Mouse (Mus musculus) neural tube, embryonic 12.5 days (tissue): ENCODE results near the gene Edem3. TPM values are rescaled to one million over a fixed set of nuclear protein-coding genes. Genes with fewer than 3 reads are reported as not detected.

Experiments used
- ATAC-seq: fragments of 200-750 bp; cut with Nextera tagmentation; 2 replicates; pipeline ENCODE4 v1.8.0; 2017; ENCODE audit warnings: low read depth, mild to moderate bottlenecking, moderate TSS enrichment, moderate library complexity; ENCODE audit not compliant: low FRiP score
- H3K27ac ChIP-seq: fragments of 300-500 bp; sonication (generic); 2 replicates; pipeline ENCODE4 v1.5.1; 2016
- H3K27me3 ChIP-seq: fragments of 300-500 bp; sonication (generic); replicated peaks from 2 replicates; pipeline ENCODE4 v1.6.1; 2016; ENCODE audit warnings: mild to moderate bottlenecking
- H3K36me3 ChIP-seq: fragments of 300-500 bp; sonication (generic); 2 replicates; pipeline ENCODE4 v1.6.1; 2016; ENCODE audit warnings: mild to moderate bottlenecking
- H3K4me1 ChIP-seq: fragments of 300-500 bp; sonication (generic); 2 replicates; pipeline ENCODE4 v1.6.1; 2016
- H3K4me2 ChIP-seq: fragments of 300-500 bp; sonication (generic); replicated peaks from 2 replicates; pipeline ENCODE4 v1.6.1; 2016; ENCODE audit warnings: mild to moderate bottlenecking
- H3K4me3 ChIP-seq: fragments of 300-500 bp; sonication (generic); 2 replicates; pipeline ENCODE4 v1.5.1; 2016
- H3K9ac ChIP-seq: fragments of 300-500 bp; sonication (generic); 2 replicates; pipeline ENCODE4 v1.6.1; 2016; ENCODE audit warnings: mild to moderate bottlenecking
- H3K9me3 ChIP-seq: fragments of 300-500 bp; sonication (generic); 2 replicates; pipeline ENCODE4 v1.6.1; 2016; ENCODE audit warnings: mild to moderate bottlenecking
- WGBS: fragments of 180-500 bp; shearing (Covaris S2); methylation state at CpG from one replicate; pipeline ENCODE4 v1.1.7; 2016; 5-methylcytosine and 5-hydroxymethylcytosine counted together
- polyA plus RNA-seq: library from polyadenylated mRNA; unstranded; fragments of >200 nt; fragmentation: Nextera tagmentation; extraction: Ambion mirVana; gene quantifications from 2 replicates; pipeline ENCODE4 v1.2.1, GENCODE M21; 2016

The Edem3 gene
- polyA plus RNA-seq, 1 experiment from 2014 or later: 26.2 TPM

GRCm38 (mm10) chr1:151754028-151754489, 1.1 kb upstream of the Edem3 start:
- peaks cover 15% of the 10 kb centered on the region for H3K4me1 ChIP-seq
- H3K36me3 ChIP-seq: no peaks in the 10 kb centered on the region
- 0 out of 2 replicates have a peak overlapping the region, but pooled peaks have one; percentile 1 for H3K9ac ChIP-seq
- H3K4me3 ChIP-seq: no peak overlapping the region
- H3K27ac ChIP-seq: no peak overlapping the region
- H3K9me3 ChIP-seq: no peaks in the 10 kb centered on the region
- no peak for ATAC-seq
- peak overlapping the region; percentile 95 for H3K4me2 ChIP-seq
- WGBS: 80% methylated on average over 10 of the region's 10 CpGs
- H3K27me3 ChIP-seq: no peaks in the 10 kb centered on the region

GRCm38 (mm10) chr1:151755660-151756424, 671 bp downstream of the Edem3 start:
- no peaks in the 10 kb centered on the region for H3K36me3 ChIP-seq
- 8% methylated on average over 36 of the region's 36 CpGs for WGBS
- peak overlapping the region; percentile 95 for H3K4me2 ChIP-seq
- peak overlapping the region; percentile 70 for H3K27ac ChIP-seq
- peak; percentile 61; the same call in 1 of the 2 replicates for ATAC-seq
- no peaks in the 10 kb centered on the region for H3K27me3 ChIP-seq
- H3K4me1 ChIP-seq: peaks cover 15% of the 10 kb centered on the region
- peak overlapping the region; percentile 82 for H3K4me3 ChIP-seq
- no peaks in the 10 kb centered on the region for H3K9me3 ChIP-seq
- peak overlapping the region; percentile 77 for H3K9ac ChIP-seq

DNA sequence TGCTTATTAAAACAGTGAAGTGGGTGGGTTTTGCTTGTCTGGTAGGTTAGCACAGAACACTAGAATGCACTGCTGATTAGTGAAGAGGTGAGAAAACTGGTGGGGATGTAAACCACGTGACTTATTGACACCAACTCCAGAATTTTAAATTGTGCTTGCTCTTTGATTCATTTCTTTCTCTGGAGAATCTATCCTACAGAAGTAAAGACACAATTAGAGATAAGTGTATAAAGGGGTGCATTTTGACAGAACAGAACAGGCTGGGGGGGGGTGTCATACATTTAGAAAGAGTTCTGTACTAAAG, 1.2 kb downstream of the Edem3 start:
- WGBS: 38% methylated on average over 1 of the region's 1 CpGs

DNA sequence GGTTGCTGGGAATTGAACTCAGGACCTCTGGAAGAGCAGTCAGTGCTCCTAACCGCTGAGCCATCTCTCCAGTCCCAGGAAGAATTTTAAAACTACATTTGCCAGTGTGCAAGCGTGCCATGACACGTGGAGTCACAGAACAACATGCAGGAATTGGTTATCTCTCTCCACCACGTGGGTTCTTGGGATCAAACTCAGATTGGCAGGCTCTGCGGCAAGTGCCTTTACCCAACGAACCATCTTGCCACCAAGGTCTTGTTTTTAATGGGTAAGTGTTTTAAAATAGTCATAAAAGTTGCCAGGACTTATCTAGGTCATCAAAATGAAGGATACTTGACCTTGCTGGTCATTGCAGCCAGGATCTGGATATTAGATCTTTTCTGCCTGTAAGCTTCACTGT, 3.1 kb downstream of the Edem3 start:
- no peak overlapping the region for H3K9ac ChIP-seq
- H3K27me3 ChIP-seq: no peaks in the 10 kb centered on the region
- H3K4me3 ChIP-seq: no peak overlapping the region
- peaks cover 8% of the 10 kb centered on the region; the same call in 1 of the 2 replicates for H3K36me3 ChIP-seq
- H3K9me3 ChIP-seq: no peaks in the 10 kb centered on the region
- H3K27ac ChIP-seq: no peak overlapping the region
- no peak for ATAC-seq
- 90% methylated on average over 6 of the region's 6 CpGs for WGBS
- peaks cover 15% of the 10 kb centered on the region for H3K4me1 ChIP-seq
- H3K4me2 ChIP-seq: no peak overlapping the region

More for the DNA sequence above, 1.2 kb downstream of the Edem3 start:
- no peak overlapping the region for H3K27ac ChIP-seq
- no peak for ATAC-seq
- H3K9me3 ChIP-seq: no peaks in the 10 kb centered on the region
- H3K4me3 ChIP-seq: peak overlapping the region; percentile 82
- peaks cover 15% of the 10 kb centered on the region for H3K4me1 ChIP-seq
- peaks cover 4% of the 10 kb centered on the region; the same call in 1 of the 2 replicates for H3K36me3 ChIP-seq
- H3K9ac ChIP-seq: peak overlapping the region; percentile 77; the same call in 1 of the 2 replicates
- H3K4me2 ChIP-seq: peak overlapping the region; percentile 95
- H3K27me3 ChIP-seq: no peaks in the 10 kb centered on the region

DNA sequence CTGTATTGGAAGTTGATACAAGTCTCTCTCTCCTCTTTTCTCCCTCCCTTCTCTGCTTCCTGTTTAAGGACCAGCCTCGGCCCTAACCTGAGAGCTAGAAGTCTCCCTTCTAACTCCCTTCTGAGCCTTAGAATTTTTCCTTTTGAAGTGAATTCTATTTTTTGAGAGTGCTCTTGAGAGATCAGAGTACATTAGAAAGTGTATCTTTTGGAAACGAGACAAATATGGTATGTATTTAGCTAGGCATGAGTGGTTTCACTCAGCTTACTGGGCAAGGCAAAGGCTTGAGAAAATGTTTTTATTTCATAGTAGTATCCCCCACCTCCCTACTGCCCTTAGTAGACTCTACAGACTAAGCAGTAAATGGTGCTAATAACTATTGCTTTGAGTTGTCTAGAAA, 3.8 kb downstream of the Edem3 start:
- Histone ChIP-seq H3K27ac (no peak overlapping the region), H3K9me3 (no peaks in the 10 kb centered on the region), H3K9ac (no peak overlapping the region), H3K4me2 (no peak overlapping the region), H3K27me3 (no peaks in the 10 kb centered on the region), H3K4me1 (peaks cover 15% of the 10 kb centered on the region), H3K4me3 (no peak overlapping the region), H3K36me3 (peaks cover 8% of the 10 kb centered on the region)
- 84% methylated on average over 2 of the region's 2 CpGs for WGBS
- no peak for ATAC-seq

- no peaks in the 10 kb centered on the region for H3K9me3 ChIP-seq
- ATAC-seq: no peak
- H3K27ac ChIP-seq: no peak overlapping the region
- H3K4me3 ChIP-seq: no peak overlapping the region
- H3K36me3 ChIP-seq: peaks cover 8% of the 10 kb centered on the region
- WGBS: 73% methylated on average over 3 of the region's 3 CpGs
- no peaks in the 10 kb centered on the region for H3K27me3 ChIP-seq
- H3K9ac ChIP-seq: no peak overlapping the region
- H3K4me2 ChIP-seq: no peak overlapping the region
- no peaks in the 10 kb centered on the region for H3K4me1 ChIP-seq
Observed at GRCm38 (mm10) chr1:151764236-151764635, 9.1 kb downstream of the Edem3 start.

DNA sequence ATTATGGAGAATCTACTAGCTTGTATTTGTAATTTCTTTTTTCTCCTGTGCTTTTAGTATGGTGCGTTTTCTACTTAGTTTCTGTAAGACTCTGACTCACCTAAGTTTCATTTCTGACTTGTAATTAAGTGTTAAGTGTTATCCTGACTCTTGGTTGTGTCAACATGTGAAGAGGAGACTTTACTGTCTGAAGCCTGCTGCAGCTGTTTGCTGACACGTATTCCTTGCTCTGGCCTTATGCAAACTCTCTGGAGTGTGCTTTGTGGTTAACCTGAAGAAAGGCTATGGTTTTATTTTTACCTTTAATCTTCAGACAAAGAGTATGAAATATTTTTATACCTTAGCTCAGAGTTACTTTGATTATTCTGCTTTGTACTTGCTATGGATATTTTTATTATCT, 11.0 kb downstream of the Edem3 start:
- ATAC-seq: no peak
- Histone ChIP-seq H3K27ac (no peak overlapping the region), H3K36me3 (peaks cover 12% of the 10 kb centered on the region), H3K4me1 (no peaks in the 10 kb centered on the region), H3K9ac (no peak overlapping the region), H3K27me3 (no peaks in the 10 kb centered on the region), H3K4me2 (no peak overlapping the region), H3K9me3 (no peaks in the 10 kb centered on the region), H3K4me3 (no peak overlapping the region)
- 86% methylated on average over 2 of the region's 2 CpGs for WGBS

GRCm38 (mm10) chr1:151766976-151767654, 11.9 kb downstream of the Edem3 start:
- no peak overlapping the region for H3K4me3 ChIP-seq
- no peak overlapping the region for H3K4me2 ChIP-seq
- no peak for ATAC-seq
- no peak overlapping the region for H3K9ac ChIP-seq
- no peak overlapping the region for H3K27ac ChIP-seq
- H3K9me3 ChIP-seq: no peaks in the 10 kb centered on the region
- no peaks in the 10 kb centered on the region for H3K4me1 ChIP-seq
- H3K36me3 ChIP-seq: peaks cover 11% of the 10 kb centered on the region
- 92% methylated on average over 3 of the region's 3 CpGs for WGBS
- no peaks in the 10 kb centered on the region for H3K27me3 ChIP-seq

GRCm38 (mm10) chr1:151769200-151769913, 14.2 kb downstream of the Edem3 start:
- H3K9me3 ChIP-seq: no peaks in the 10 kb centered on the region
- no peak for ATAC-seq
- WGBS: 72% methylated on average over 3 of the region's 3 CpGs
- no peak overlapping the region for H3K4me2 ChIP-seq
- H3K27ac ChIP-seq: no peak overlapping the region
- H3K4me1 ChIP-seq: no peaks in the 10 kb centered on the region
- no peak overlapping the region for H3K9ac ChIP-seq
- H3K4me3 ChIP-seq: no peak overlapping the region
- peaks cover 14% of the 10 kb centered on the region for H3K36me3 ChIP-seq
- H3K27me3 ChIP-seq: no peaks in the 10 kb centered on the region

GRCm38 (mm10) chr1:151777616-151778015, 22.4 kb downstream of the Edem3 start:
- Histone ChIP-seq H3K9ac (no peak overlapping the region), H3K27ac (no peak overlapping the region), H3K4me1 (no peaks in the 10 kb centered on the region), H3K9me3 (no peaks in the 10 kb centered on the region), H3K4me3 (no peak overlapping the region), H3K27me3 (no peaks in the 10 kb centered on the region), H3K36me3 (peaks cover 34% of the 10 kb centered on the region), H3K4me2 (no peak overlapping the region)
- no peak for ATAC-seq
- 93% methylated on average over 2 of the region's 2 CpGs for WGBS

DNA sequence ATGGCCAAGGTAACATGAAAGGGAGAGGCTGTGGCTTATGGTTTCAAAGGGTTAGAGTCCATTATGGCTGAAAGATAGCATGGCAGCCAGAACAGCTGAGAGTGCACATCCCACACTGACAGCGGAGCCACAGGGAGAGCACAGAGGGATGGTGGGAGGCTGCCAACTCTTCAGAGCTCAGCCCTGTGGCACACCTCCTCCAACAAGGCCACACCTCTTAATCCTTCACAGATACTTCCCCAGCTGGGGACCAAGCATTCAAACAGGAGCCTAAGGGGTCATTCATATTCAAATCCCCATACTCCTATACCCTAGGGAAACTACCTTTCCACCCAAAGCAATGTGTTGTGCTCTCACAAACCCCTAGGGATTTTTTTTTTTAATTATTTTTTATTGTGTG, 23.4 kb downstream of the Edem3 start:
- Histone ChIP-seq H3K4me1 (no peaks in the 10 kb centered on the region), H3K27ac (no peak overlapping the region), H3K27me3 (no peaks in the 10 kb centered on the region), H3K9me3 (no peaks in the 10 kb centered on the region), H3K36me3 (peaks cover 33% of the 10 kb centered on the region), H3K9ac (no peak overlapping the region), H3K4me2 (no peak overlapping the region), H3K4me3 (no peak overlapping the region)
- WGBS: 84% methylated on average over 1 of the region's 1 CpGs
- ATAC-seq: no peak

GRCm38 (mm10) chr1:151779306-151779705, 24.1 kb downstream of the Edem3 start:
- 94% methylated on average over 2 of the region's 2 CpGs for whole genome bisulfite sequencing
- peaks cover 33% of the 10 kb centered on the region for H3K36me3 ChIP-seq
- H3K4me1 ChIP-seq: no peaks in the 10 kb centered on the region
- ATAC-seq: no peak
- H3K4me2 ChIP-seq: no peak overlapping the region
- H3K9me3 ChIP-seq: no peaks in the 10 kb centered on the region
- no peak overlapping the region for H3K4me3 ChIP-seq
- H3K9ac ChIP-seq: no peak overlapping the region
- H3K27ac ChIP-seq: no peak overlapping the region
- H3K27me3 ChIP-seq: no peaks in the 10 kb centered on the region
